Mouse (Mus musculus) MEL (cell line): ENCODE results near the gene Zranb3. TPM values are rescaled to one million over a fixed set of nuclear protein-coding genes. Genes with fewer than 3 reads are reported as not detected.
A peak's percentile ranks its signal among the peaks of the same experiment; 100 is the strongest.

Experiments
- DNase-seq: peaks from one replicate; pipeline ENCODE4 v3.0.0; 2011; ENCODE audit warnings: low read depth, low spot score
- H3K27ac ChIP-seq: 2 replicates; pipeline ENCODE4 v1.5.1; 2012; ENCODE audit warnings: low read depth, mild to moderate bottlenecking, control low read depth, low read length, moderate library complexity; ENCODE audit not compliant: control insufficient read depth
- H3K27me3 ChIP-seq, 2 experiments: fragments of 150-350 bp in 1 of 2; sonication (generic) in 1 of 2; 2 replicates each; pipeline ENCODE4 v1.6.1; 2012; ENCODE audit warnings: low read length in 2 of 2, mild to moderate bottlenecking in 2 of 2, improper control_type of control experiment in 1 of 2, moderate library complexity in 1 of 2; ENCODE audit not compliant: insufficient read depth in 2 of 2, control insufficient read depth in 1 of 2
- H3K36me3 ChIP-seq, 2 experiments: 2 replicates each; pipeline ENCODE4 v1.6.1; 2012 to 2014; ENCODE audit warnings: low read length in 2 of 2, improper control_type of control experiment in 1 of 2, inconsistent platforms in 1 of 2, mild to moderate bottlenecking in 1 of 2; ENCODE audit not compliant: insufficient read depth in 2 of 2, control insufficient read depth in 1 of 2
- H3K4me1 ChIP-seq, 2 experiments: fragments of 150-350 bp in 1 of 2; sonication (generic) in 1 of 2; 2 replicates each; pipeline ENCODE4 v1.6.1; 2012; ENCODE audit warnings: low read length in 2 of 2, improper control_type of control experiment in 1 of 2, mild to moderate bottlenecking in 1 of 2; ENCODE audit not compliant: insufficient read depth in 2 of 2, control insufficient read depth in 1 of 2
- H3K4me3 ChIP-seq, 2 experiments: fragments of 150-350 bp in 1 of 2; sonication (generic) in 1 of 2; 2 replicates each; pipeline ENCODE4 v1.5.1; 2012; ENCODE audit warnings: low read depth in 2 of 2, low read length in 2 of 2, mild to moderate bottlenecking in 2 of 2, moderate library complexity in 2 of 2, control low read depth in 1 of 2, improper control_type of control experiment in 1 of 2; ENCODE audit not compliant: control insufficient read depth in 1 of 2, insufficient read depth in 1 of 2
- H3K79me2 ChIP-seq: 2 replicates; pipeline ENCODE4 v1.6.1; 2012; ENCODE audit warnings: mild to moderate bottlenecking, low read length, moderate library complexity; ENCODE audit not compliant: control insufficient read depth, poor library complexity, insufficient read depth
- H3K9ac ChIP-seq: 2 replicates; pipeline ENCODE4 v1.6.1; 2012; ENCODE audit warnings: low read depth, mild to moderate bottlenecking, control low read depth, low read length, moderate library complexity; ENCODE audit not compliant: control insufficient read depth, poor library complexity, severe bottlenecking
- H3K9me3 ChIP-seq: fragments of 150-350 bp; sonication (generic); replicated peaks from 2 replicates; pipeline ENCODE4 v1.6.1; 2012; ENCODE audit warnings: mild to moderate bottlenecking, low read length, improper control_type of control experiment, moderate library complexity; ENCODE audit not compliant: insufficient read depth
- BHLHE40 ChIP-seq: IDR thresholded peaks from 2 replicates; pipeline ENCODE4 v1.6.1; 2012; ENCODE audit warnings: low read depth, mild to moderate bottlenecking, inconsistent platforms, low read length, improper control_type of control experiment, borderline replicate concordance
- E2F4 ChIP-seq: IDR thresholded peaks from 2 replicates; pipeline ENCODE4 v1.6.1; 2011; ENCODE audit warnings: low read depth, low read length, improper control_type of control experiment, borderline replicate concordance
- ELF1 ChIP-seq: IDR thresholded peaks from 2 replicates; pipeline ENCODE4 v1.6.1; 2014; ENCODE audit warnings: low read depth, mild to moderate bottlenecking, inconsistent platforms, low read length, improper control_type of control experiment, moderate library complexity
- EP300 ChIP-seq, 2 experiments: IDR thresholded peaks; 2 replicates each; pipeline ENCODE4 v1.6.1; 2011; ENCODE audit warnings: improper control_type of control experiment in 2 of 2, low read length in 2 of 2, low read depth in 1 of 2, mild to moderate bottlenecking in 1 of 2
- ETS1 ChIP-seq: IDR thresholded peaks from 2 replicates; pipeline ENCODE4 v1.6.1; 2012; ENCODE audit warnings: low read depth, mild to moderate bottlenecking, inconsistent platforms, low read length, improper control_type of control experiment, moderate library complexity
- GABPA ChIP-seq: IDR thresholded peaks from 2 replicates; pipeline ENCODE4 v1.6.1; 2012; ENCODE audit warnings: low read depth, mild to moderate bottlenecking, inconsistent platforms, low read length, improper control_type of control experiment, moderate library complexity
- GATA1 ChIP-seq: IDR thresholded peaks from 2 replicates; pipeline ENCODE4 v1.6.1; 2011; ENCODE audit warnings: low read depth, low read length, improper control_type of control experiment
- HCFC1 ChIP-seq: IDR thresholded peaks from 2 replicates; pipeline ENCODE4 v1.6.1; 2012; ENCODE audit warnings: low read depth, mild to moderate bottlenecking, inconsistent platforms, low read length, improper control_type of control experiment, moderate library complexity
- JUND ChIP-seq: IDR thresholded peaks from 2 replicates; pipeline ENCODE4 v1.6.1; 2011; ENCODE audit warnings: low read depth, mild to moderate bottlenecking, improper control_type of control experiment, low read length
- MAFK ChIP-seq: IDR thresholded peaks from 2 replicates; pipeline ENCODE4 v1.6.1; 2011; ENCODE audit warnings: low read depth, mild to moderate bottlenecking, low read length, improper control_type of control experiment, borderline replicate concordance
- MAX ChIP-seq: IDR thresholded peaks from 2 replicates; pipeline ENCODE4 v1.6.1; 2011; ENCODE audit warnings: low read length, improper control_type of control experiment
- MAZ ChIP-seq: IDR thresholded peaks from 2 replicates; pipeline ENCODE4 v1.6.1; 2012; ENCODE audit warnings: low read depth, mild to moderate bottlenecking, inconsistent platforms, low read length, improper control_type of control experiment
- MXI1 ChIP-seq: IDR thresholded peaks from 2 replicates; pipeline ENCODE4 v1.6.1; 2011; ENCODE audit warnings: mild to moderate bottlenecking, low read depth, low read length, improper control_type of control experiment
- MYB ChIP-seq: IDR thresholded peaks from 2 replicates; pipeline ENCODE4 v1.6.1; 2011; ENCODE audit warnings: mild to moderate bottlenecking, low read depth, low read length, improper control_type of control experiment
- MYC ChIP-seq: IDR thresholded peaks from 2 replicates; pipeline ENCODE4 v1.6.1; 2011; ENCODE audit warnings: low read depth, mild to moderate bottlenecking, low read length, improper control_type of control experiment, moderate library complexity
- NELFE ChIP-seq: IDR thresholded peaks from 2 replicates; pipeline ENCODE4 v1.6.1; 2011; ENCODE audit warnings: low read depth, low read length, improper control_type of control experiment
- NRF1 ChIP-seq: IDR thresholded peaks from 2 replicates; pipeline ENCODE4 v1.6.1; 2014; ENCODE audit warnings: low read depth, mild to moderate bottlenecking, inconsistent platforms, low read length, improper control_type of control experiment, moderate library complexity; ENCODE audit not compliant: poor library complexity, insufficient read depth, severe bottlenecking
- POLR2A ChIP-seq, 2 experiments: IDR thresholded peaks; 2 replicates each; pipeline ENCODE4 v1.6.1; 2011 to 2012; ENCODE audit warnings: low read length in 2 of 2, mild to moderate bottlenecking in 2 of 2, control low read depth in 1 of 2, improper control_type of control experiment in 1 of 2, low read depth in 1 of 2, moderate library complexity in 1 of 2; ENCODE audit not compliant: control insufficient read depth in 1 of 2, insufficient read depth in 1 of 2, poor library complexity in 1 of 2
- POLR2AphosphoS2 ChIP-seq: IDR thresholded peaks from 2 replicates; pipeline ENCODE4 v1.6.1; 2011; ENCODE audit warnings: low read length, improper control_type of control experiment
- POLR2AphosphoS5 ChIP-seq: IDR thresholded peaks from 2 replicates; pipeline ENCODE4 v1.6.1; 2012; ENCODE audit warnings: low read depth, borderline replicate concordance, mild to moderate bottlenecking, inconsistent platforms, low read length, moderate library complexity, mixed read lengths
- RAD21 ChIP-seq: IDR thresholded peaks from 2 replicates; pipeline ENCODE4 v1.6.1; 2011; ENCODE audit warnings: mild to moderate bottlenecking, low read depth, low read length, improper control_type of control experiment
- SIN3A ChIP-seq: IDR thresholded peaks from 2 replicates; pipeline ENCODE4 v1.6.1; 2012; ENCODE audit warnings: low read length, improper control_type of control experiment, inconsistent platforms
- TAL1 ChIP-seq: IDR thresholded peaks from 2 replicates; pipeline ENCODE4 v1.6.1; 2012; ENCODE audit warnings: mild to moderate bottlenecking, inconsistent platforms, low read length, moderate library complexity, mixed read lengths
- TBP ChIP-seq: IDR thresholded peaks from 2 replicates; pipeline ENCODE4 v1.8.0; 2011; ENCODE audit warnings: low read depth, low read length, improper control_type of control experiment
- TCF12 ChIP-seq: IDR thresholded peaks from 2 replicates; pipeline ENCODE4 v1.6.1; 2014; ENCODE audit warnings: low read depth, mild to moderate bottlenecking, inconsistent platforms, low read length, improper control_type of control experiment, moderate library complexity
- USF1 ChIP-seq: IDR thresholded peaks from 2 replicates; pipeline ENCODE4 v1.6.1; 2014; ENCODE audit warnings: low read depth, mild to moderate bottlenecking, inconsistent platforms, low read length, improper control_type of control experiment, moderate library complexity
- USF2 ChIP-seq, 2 experiments: IDR thresholded peaks; 2 replicates each; pipeline ENCODE4 v1.6.1; 2011 to 2012; ENCODE audit warnings: improper control_type of control experiment in 2 of 2, low read length in 2 of 2, borderline replicate concordance in 1 of 2, inconsistent platforms in 1 of 2, low read depth in 1 of 2, mild to moderate bottlenecking in 1 of 2; ENCODE audit not compliant: insufficient read depth in 1 of 2
- ZC3H11A ChIP-seq: IDR thresholded peaks from 2 replicates; pipeline ENCODE4 v1.6.1; 2012; ENCODE audit warnings: low read depth, mild to moderate bottlenecking, inconsistent platforms, low read length, improper control_type of control experiment
- ZKSCAN1 ChIP-seq: IDR thresholded peaks from 2 replicates; pipeline ENCODE4 v1.6.1; 2012; ENCODE audit warnings: low read depth, mild to moderate bottlenecking, inconsistent platforms, low read length, improper control_type of control experiment, moderate library complexity
- ZNF384 ChIP-seq: IDR thresholded peaks from 2 replicates; pipeline ENCODE4 v1.6.1; 2012; ENCODE audit warnings: low read depth, mild to moderate bottlenecking, inconsistent platforms, low read length, improper control_type of control experiment
- polyA plus RNA-seq, 2 experiments: library from polyadenylated mRNA; stranded (reverse) in 1 of 2; unstranded in 1 of 2; fragments of >175 nt in 1 of 2; fragments of >200 nt in 1 of 2; gene quantifications; 2 replicates each; pipeline versions ENCODE4 v1.2.1 to v1.2.4; 2012; ENCODE audit warnings: low replicate concordance in 2 of 2, low read depth in 1 of 2; ENCODE audit not compliant: insufficient read length in 2 of 2, insufficient read depth in 1 of 2, missing spikeins in 1 of 2
- total RNA-seq: library from RNA; depleted of rRNA; stranded (reverse); fragments of 300-350 nt; gene quantifications from 2 replicates; pipeline ENCODE4 v1.2.3, GENCODE M21; 2012

The Zranb3 gene
- total and polyA plus RNA-seq, 3 experiments, result 3.9 to 4.1 TPM; not detected in 1

- Histone ChIP-seq H3K79me2 (peaks cover 51% of the 10 kb centered on the region), H3K4me3 (no peak overlapping the region), H3K36me3 (peaks cover 2 to 20% of the 10 kb centered on the region in 2 experiments; a peak in 2 of 4 replicates), H3K4me1 (peaks cover 5 to 6% of the 10 kb centered on the region in 2 experiments), H3K27me3 (no peaks in the 10 kb centered on the region), H3K27ac (no peak overlapping the region), H3K9ac (no peak overlapping the region), H3K9me3 (no peaks in the 10 kb centered on the region)
- no peak for TF ChIP-seq MAX
- TF ChIP-seq ETS1, result peak; percentile 28; the same call in 1 of the 2 replicates
- no peak for TF ChIP-seq E2F4
- no peak for TF ChIP-seq JUND
- no peak; the same call in 1 of the 2 replicates for TF ChIP-seq ZNF384
- TF ChIP-seq NELFE, result no peak
- TF ChIP-seq MXI1, result no peak
- TF ChIP-seq ELF1, result no peak
- TF ChIP-seq GABPA, result no peak
- no peak for TF ChIP-seq POLR2AphosphoS5
- no peak for TF ChIP-seq TBP
- no peak for TF ChIP-seq ZC3H11A
- TF ChIP-seq GATA1, result peak; percentile 39; the same call in 1 of the 2 replicates
- no peak for TF ChIP-seq MYC
- TF ChIP-seq SIN3A, result no peak
- TF ChIP-seq RAD21, result no peak
- no peak for TF ChIP-seq POLR2A (IDR thresholded peaks at IDR 0.05; ENCODE audit: control insufficient read depth in 1 of 2, insufficient read depth in 1 of 2, low read depth in 1 of 2, low read length in 2 of 2, poor library complexity in 1 of 2)
- no peak for TF ChIP-seq MAFK
- TF ChIP-seq ZKSCAN1, result no peak
- peak; percentile 43; the same call in 1 of the 2 replicates for TF ChIP-seq TCF12
- TF ChIP-seq MYB, result no peak
- TF ChIP-seq MAZ, result no peak
- TF ChIP-seq TAL1, result no peak
- TF ChIP-seq USF2 (IDR thresholded peaks at IDR 0.05; ENCODE audit: borderline replicate concordance in 1 of 2, insufficient read depth in 1 of 2, low read depth in 1 of 2, low read length in 2 of 2), result no peak
- TF ChIP-seq NRF1, result no peak
- no peak for TF ChIP-seq POLR2AphosphoS2
- TF ChIP-seq HCFC1, result no peak
- TF ChIP-seq EP300 (IDR thresholded peaks at IDR 0.05; ENCODE audit: low read depth in 1 of 2, low read length in 2 of 2), result peak in 1 of 2 experiments; percentile 68; a peak in 2 of 4 replicates
- TF ChIP-seq USF1, result no peak
- TF ChIP-seq BHLHE40, result no peak
- peak; percentile 30 for DNase-seq
These were observed 18.2 kb upstream of the Zranb3 start for GRCm38 (mm10) chr1:128120913-128121627.
